Comparison of ENCODE assay signal across 9 mouse cellular contexts in the genomic region with DNA sequence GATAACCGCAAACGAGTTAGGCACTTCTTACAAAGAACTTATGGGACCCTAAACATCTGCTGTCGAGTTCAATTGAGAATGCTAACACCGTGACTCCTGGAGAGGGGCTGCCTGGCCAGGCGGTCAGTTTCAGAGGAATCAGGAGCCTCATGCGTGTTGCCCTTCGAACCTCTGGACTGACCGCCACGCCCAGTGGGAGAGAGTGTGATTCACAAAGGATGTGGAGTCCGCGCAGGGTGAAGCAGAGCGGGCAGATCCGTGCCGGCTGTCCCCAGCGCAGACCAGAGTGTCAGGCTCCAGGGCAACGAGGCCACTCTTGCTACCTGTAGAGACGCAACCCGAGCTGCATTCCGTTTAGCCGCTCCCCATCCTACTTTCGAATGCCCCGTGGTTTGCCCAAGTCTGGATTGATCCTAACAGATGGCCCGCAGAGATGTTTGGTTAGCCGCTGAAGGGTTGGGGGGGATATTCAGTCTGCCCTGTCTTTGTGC. TPM values are rescaled to one million over a fixed set of nuclear protein-coding genes. Genes with fewer than 3 reads are reported as not detected.
DNase-seq lines count a peak whose midpoint lies in the region; ATAC-seq lines count a peak whose summit lies in the region.
"Had no signal": no experiment of that assay in that cellular context is flagged by ENCODE, and none has a peak within 500 bp of the region (broad histone marks: within the 10 kb centered on the region; RNA-seq: fewer than 3 reads in every experiment).

No protein-coding gene starts in this region.

- ATAC-seq in granulocyte monocyte progenitor cell, adult 5-6 weeks (replicated peaks; ENCODE audit: poor library complexity, severe bottlenecking), result peak; percentile 2
- peak; percentile 20 for ATAC-seq in liver, embryonic 15.5 days (ENCODE audit: insufficient read depth)
- no peak for ATAC-seq in stomach, embryonic 16.5 days (ENCODE audit: insufficient read depth, low FRiP score)

- no peaks in the 10 kb centered on the region for H3K36me3 ChIP-seq in liver, embryonic 15.5 days (replicated peaks)
- H3K36me3 ChIP-seq in stomach, embryonic 16.5 days (ENCODE audit: control insufficient read depth, insufficient read depth, low read length), result no peaks in the 10 kb centered on the region

- peak overlapping the region; percentile 94 for H3K4me2 ChIP-seq in liver, embryonic 15.5 days
- H3K4me2 ChIP-seq in stomach, embryonic 16.5 days (ENCODE audit: low read depth, low read length), result peak overlapping the region; percentile 76

- peak; percentile 88 for DNase-seq in A20 (ENCODE audit: low read depth, low spot score)
- DNase-seq in adrenal gland, adult 2 months, result peak; percentile 87
- DNase-seq in embryo, embryonic 11 days, result peak; percentile 86
- peak; percentile 82 for DNase-seq in kidney, adult 11 months
- peak; percentile 88 for DNase-seq in neural tube, embryonic 10.5 days (ENCODE audit: extremely low spot score, low spot score)

- no peaks in the 10 kb centered on the region for H3K9me3 ChIP-seq in liver, embryonic 15.5 days (replicated peaks)
- H3K9me3 ChIP-seq in stomach, embryonic 16.5 days (replicated peaks; ENCODE audit: control insufficient read depth, low read length), result no peaks in the 10 kb centered on the region

- 0% methylated on average over 24 of the region's 24 CpGs for WGBS in liver, embryonic 15.5 days (ENCODE audit: insufficient replicate concordance)
- WGBS in stomach, embryonic 16.5 days, result 1% methylated on average over 24 of the region's 24 CpGs

- H3K27me3 ChIP-seq in liver, embryonic 15.5 days, result no peaks in the 10 kb centered on the region
- H3K27me3 ChIP-seq in stomach, embryonic 16.5 days (ENCODE audit: control insufficient read depth, insufficient read depth, low read length), result no peaks in the 10 kb centered on the region

- peak overlapping the region; percentile 68 for H3K4me3 ChIP-seq in liver, embryonic 15.5 days (replicated peaks)
- peak overlapping the region; percentile 70 for H3K4me3 ChIP-seq in stomach, embryonic 16.5 days (replicated peaks; ENCODE audit: low read length)

- H3K4me1 ChIP-seq in liver, embryonic 15.5 days (replicated peaks), result peaks cover 55% of the 10 kb centered on the region
- peaks cover 9% of the 10 kb centered on the region for H3K4me1 ChIP-seq in stomach, embryonic 16.5 days (ENCODE audit: control insufficient read depth, insufficient read depth, low read length)

- H3K27ac ChIP-seq in liver, embryonic 15.5 days (replicated peaks), result peak overlapping the region; percentile 84
- H3K27ac ChIP-seq in stomach, embryonic 16.5 days (ENCODE audit: low read length), result peak overlapping the region; percentile 94

- peak overlapping the region; percentile 66 for H3K9ac ChIP-seq in liver, embryonic 15.5 days
- peak overlapping the region; percentile 85 for H3K9ac ChIP-seq in stomach, embryonic 16.5 days (ENCODE audit: low read length)

RNA-seq across cellular contexts. Expression of a gene that starts 30.8 kb away (rescaled TPM):
- not detected for total RNA-seq in adrenal gland, adult 2 months (2021)
- not detected in 2 replicates for polyA plus RNA-seq in adrenal gland, adult 2 months (2012; rRNA removed)
- total RNA-seq in granulocyte monocyte progenitor cell, adult 5-6 weeks (2014; fragmentation: Nextera tagmentation), result not detected in 2 replicates
- not detected in 2 replicates for total RNA-seq in granulocyte monocyte progenitor cell, adult 5-6 weeks (2017)
- polyA plus RNA-seq in liver, embryonic 15.5 days (2015; fragmentation: Nextera tagmentation; extraction: Ambion mirVana), result 0.01 TPM in 1 of 2 replicates, not detected in the other
- 0.03 TPM in 1 of 2 replicates, not detected in the other for polyA plus RNA-seq in stomach, embryonic 16.5 days (2015; fragmentation: Nextera tagmentation; extraction: Ambion mirVana)
- polyA plus RNA-seq: frontal cortex, adult 2 months had no signal

RNA-seq across cellular contexts. Expression of a gene that starts 44.6 kb away (rescaled TPM):
- 10 to 100 TPM; 80.8 to 86.7 TPM for total RNA-seq in adrenal gland, adult 2 months (2021)
- polyA plus RNA-seq in adrenal gland, adult 2 months (2012; rRNA removed), result 9.6 and 14.0 TPM in 2 replicates
- total RNA-seq in granulocyte monocyte progenitor cell, adult 5-6 weeks (2014; fragmentation: Nextera tagmentation), result 39.1 and 46.5 TPM in 2 replicates
- total RNA-seq in granulocyte monocyte progenitor cell, adult 5-6 weeks (2017), result 35.2 and 42.3 TPM in 2 replicates
- 1.9 and 2.0 TPM in 2 replicates for polyA plus RNA-seq in liver, embryonic 15.5 days (2015; fragmentation: Nextera tagmentation; extraction: Ambion mirVana)
- 4.1 and 4.6 TPM in 2 replicates for polyA plus RNA-seq in stomach, embryonic 16.5 days (2015; fragmentation: Nextera tagmentation; extraction: Ambion mirVana)

RNA-seq across cellular contexts. Expression of a gene that starts 52.2 kb away (rescaled TPM):
- not detected for total RNA-seq in adrenal gland, adult 2 months (2021)
- polyA plus RNA-seq in adrenal gland, adult 2 months (2012; rRNA removed), result not detected in 2 replicates
- total RNA-seq in granulocyte monocyte progenitor cell, adult 5-6 weeks (2014; fragmentation: Nextera tagmentation), result not detected in 2 replicates
- total RNA-seq in granulocyte monocyte progenitor cell, adult 5-6 weeks (2017), result not detected in 2 replicates
- polyA plus RNA-seq in liver, embryonic 15.5 days (2015; fragmentation: Nextera tagmentation; extraction: Ambion mirVana), result not detected in 2 replicates
- polyA plus RNA-seq in stomach, embryonic 16.5 days (2015; fragmentation: Nextera tagmentation; extraction: Ambion mirVana), result not detected in 2 replicates
- polyA plus RNA-seq: frontal cortex, adult 2 months had no signal
